Mouse (Mus musculus): Measurements from ENCODE around the gene Eef1akmt3. TPM values are rescaled to one million over a fixed set of nuclear protein-coding genes. Genes with fewer than 3 reads are reported as not detected.
"Not testable (repeated sequence)": the region's sequence is repeated elsewhere in the genome, so short reads cannot be mapped to it uniquely, and the experiment has no call there.

The Eef1akmt3 gene
- total and polyA plus RNA-seq, 3 experiments: 0.06 TPM; not detected in 2

DNA sequence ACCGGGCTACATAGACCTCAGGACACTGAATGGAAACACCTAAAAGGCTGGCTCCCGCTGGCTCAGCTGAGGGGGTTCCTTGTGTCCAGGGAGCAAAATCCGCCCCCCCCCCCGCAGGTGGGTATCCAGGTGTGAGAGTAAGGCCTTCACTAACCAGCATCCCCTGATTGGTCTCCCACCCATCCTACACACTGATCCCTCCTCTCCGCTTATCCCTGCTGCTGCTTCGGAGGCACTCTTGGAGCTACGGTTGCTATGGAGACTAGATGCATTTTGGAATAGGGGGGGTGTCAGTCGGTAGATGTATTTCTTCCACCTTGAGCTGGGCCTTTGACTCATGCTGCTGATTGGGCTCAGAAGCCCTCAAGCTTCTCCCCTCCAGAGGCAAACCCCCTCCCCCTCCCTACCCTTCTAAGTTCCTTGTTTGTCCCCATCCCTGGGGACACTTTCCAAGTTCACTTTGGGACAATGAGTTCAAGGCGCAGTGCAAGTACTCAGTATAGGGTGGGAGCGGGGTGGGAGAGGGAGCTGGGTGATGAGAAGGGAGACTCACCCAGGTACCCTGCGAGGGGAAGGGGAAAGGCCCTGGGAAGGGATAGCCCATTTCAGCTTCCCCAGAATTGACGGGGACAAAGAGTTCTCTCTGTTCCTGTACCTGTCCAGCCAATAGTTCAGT is 36.8 kb upstream of the Eef1akmt3 start:
- Histone ChIP-seq H3K9ac (ENCODE audit: low read depth, low read length) (0 out of 2 replicates have a peak overlapping the region, but pooled peaks have one; percentile 21), H3K27ac (peak overlapping the region; percentile 41; the same call in 1 of the 2 replicates), H3K27me3 (ENCODE audit: control insufficient read depth, insufficient read depth, low read length) (no peaks in the 10 kb centered on the region; the same call in 1 of the 2 replicates), H3K4me1 (ENCODE audit: control insufficient read depth, insufficient read depth, low read length) (no peaks in the 10 kb centered on the region), H3K4me3 (peak overlapping the region; percentile 53), H3K36me3 (ENCODE audit: control insufficient read depth, insufficient read depth, low read length) (no peaks in the 10 kb centered on the region), H3K79me2 (replicated peaks; ENCODE audit: control insufficient read depth, insufficient read depth, low read length) (no peaks in the 10 kb centered on the region)
- intact Hi-C loops (cut with DNase I): no loop called here
- DNase-seq: peak in 1 of 2 experiments; percentile 23
- 10% methylated on average over 12 of the region's 12 CpGs for WGBS
- TF ChIP-seq EP300 (IDR thresholded peaks at IDR 0.05; ENCODE audit: insufficient read depth, low read depth, low read length) (no peak), POLR2A (IDR thresholded peaks at IDR 0.05; ENCODE audit: insufficient read depth, low read depth, low read length) (no peak), CTCF (IDR thresholded peaks at IDR 0.05) (no peak)

DNA sequence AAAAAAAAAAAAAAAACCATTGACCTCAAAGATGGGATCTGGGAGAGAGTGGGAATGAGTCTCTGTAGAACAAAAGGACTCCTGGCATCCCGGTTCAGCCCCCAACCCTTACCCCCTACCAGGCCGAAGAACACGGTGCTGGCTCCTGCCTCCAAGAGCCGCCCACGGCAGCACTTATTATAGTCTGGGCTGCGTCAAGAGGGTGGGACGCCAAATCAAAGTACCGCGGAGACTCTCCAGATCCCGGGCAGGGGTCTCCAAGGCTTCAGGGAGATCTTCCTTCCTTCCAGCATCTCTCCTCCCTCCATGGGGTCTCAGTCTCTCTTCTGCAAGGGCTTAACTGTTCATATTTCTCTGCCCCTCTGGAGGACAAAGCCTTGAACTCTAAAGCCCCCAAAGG is 36.2 kb upstream of the Eef1akmt3 start:
- Histone ChIP-seq H3K79me2 (replicated peaks; ENCODE audit: control insufficient read depth, insufficient read depth, low read length) (no peaks in the 10 kb centered on the region), H3K27ac (no peak overlapping the region), H3K4me3 (no peak overlapping the region), H3K36me3 (ENCODE audit: control insufficient read depth, insufficient read depth, low read length) (no peaks in the 10 kb centered on the region), H3K4me1 (ENCODE audit: control insufficient read depth, insufficient read depth, low read length) (no peaks in the 10 kb centered on the region), H3K9ac (ENCODE audit: low read depth, low read length) (no peak overlapping the region), H3K27me3 (ENCODE audit: control insufficient read depth, insufficient read depth, low read length) (no peaks in the 10 kb centered on the region; the same call in 1 of the 2 replicates)
- no peak for DNase-seq
- intact Hi-C loops (cut with DNase I): no loop called here
- WGBS: 25% methylated on average over 10 of the region's 10 CpGs
- no peak for TF ChIP-seq POLR2A (IDR thresholded peaks at IDR 0.05; ENCODE audit: insufficient read depth, low read depth, low read length)
- TF ChIP-seq EP300 (IDR thresholded peaks at IDR 0.05; ENCODE audit: insufficient read depth, low read depth, low read length): no peak
- TF ChIP-seq CTCF (IDR thresholded peaks at IDR 0.05): no peak

DNA sequence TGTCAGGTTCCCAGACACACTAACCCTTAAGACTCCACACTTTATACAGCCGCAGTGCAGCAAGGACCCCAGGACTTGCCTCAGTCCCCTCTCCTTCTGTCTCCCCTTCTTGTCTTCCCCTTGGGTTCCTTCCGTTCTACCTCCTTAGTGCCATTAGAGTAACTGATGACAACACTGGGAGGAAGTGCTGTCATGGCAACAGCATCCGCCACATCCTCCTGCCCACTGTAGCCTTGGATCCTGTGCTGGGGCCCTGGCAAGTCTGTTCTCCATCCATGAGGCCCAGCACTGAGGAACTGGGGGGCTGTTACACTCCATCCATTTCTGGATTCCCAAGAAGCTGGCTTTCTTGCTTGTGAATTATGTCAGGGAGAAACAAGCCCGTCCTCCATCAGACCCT is 34.8 kb upstream of the Eef1akmt3 start:
- no peak for TF ChIP-seq EP300 (IDR thresholded peaks at IDR 0.05; ENCODE audit: insufficient read depth, low read depth, low read length)
- TF ChIP-seq POLR2A (IDR thresholded peaks at IDR 0.05; ENCODE audit: insufficient read depth, low read depth, low read length): no peak
- TF ChIP-seq CTCF (IDR thresholded peaks at IDR 0.05): no peak
- Histone ChIP-seq H3K9ac (ENCODE audit: low read depth, low read length) (no peak overlapping the region), H3K36me3 (ENCODE audit: control insufficient read depth, insufficient read depth, low read length) (no peaks in the 10 kb centered on the region), H3K27me3 (ENCODE audit: control insufficient read depth, insufficient read depth, low read length) (no peaks in the 10 kb centered on the region; the same call in 1 of the 2 replicates), H3K27ac (no peak overlapping the region), H3K4me3 (no peak overlapping the region), H3K4me1 (ENCODE audit: control insufficient read depth, insufficient read depth, low read length) (no peaks in the 10 kb centered on the region; the same call in 1 of the 2 replicates), H3K79me2 (replicated peaks; ENCODE audit: control insufficient read depth, insufficient read depth, low read length) (no peaks in the 10 kb centered on the region)
- peak; percentile 25 to 36 for DNase-seq
- intact Hi-C loops (cut with DNase I): no loop called here
- 28% methylated on average over 4 of the region's 4 CpGs for WGBS

DNA sequence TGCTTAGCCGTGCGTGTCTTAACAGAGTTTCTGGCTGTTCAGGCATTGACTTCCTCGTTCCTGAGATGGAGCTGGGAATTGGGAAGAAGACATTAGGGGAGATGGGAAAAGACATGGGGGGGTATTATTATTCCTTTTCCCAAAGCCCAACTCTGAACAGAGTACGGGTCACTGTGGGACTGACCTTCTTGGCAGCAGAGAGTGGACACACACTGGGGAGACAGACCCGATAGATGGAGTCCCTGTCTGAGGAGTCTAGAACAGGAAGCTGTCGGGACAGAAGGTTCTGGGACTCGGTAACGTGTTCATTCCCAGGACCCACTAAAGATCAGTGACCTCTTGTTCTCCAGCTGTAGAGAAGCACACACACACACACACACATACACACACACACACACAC is 34.3 kb upstream of the Eef1akmt3 start:
- DNase-seq: peak in 1 of 2 experiments; percentile 28
- no peak overlapping the region for H3K9ac ChIP-seq (ENCODE audit: low read depth, low read length)
- TF ChIP-seq EP300 (IDR thresholded peaks at IDR 0.05; ENCODE audit: insufficient read depth, low read depth, low read length) (no peak), POLR2A (IDR thresholded peaks at IDR 0.05; ENCODE audit: insufficient read depth, low read depth, low read length) (no peak), CTCF (IDR thresholded peaks at IDR 0.05) (no peak)
- 45% methylated on average over 8 of the region's 8 CpGs for WGBS
- H3K27ac ChIP-seq: no peak overlapping the region
- no peaks in the 10 kb centered on the region for H3K36me3 ChIP-seq (ENCODE audit: control insufficient read depth, insufficient read depth, low read length)
- no peaks in the 10 kb centered on the region for H3K79me2 ChIP-seq (replicated peaks; ENCODE audit: control insufficient read depth, insufficient read depth, low read length)
- H3K27me3 ChIP-seq (ENCODE audit: control insufficient read depth, insufficient read depth, low read length): no peaks in the 10 kb centered on the region; the same call in 1 of the 2 replicates
- intact Hi-C loops (cut with DNase I): no loop called here
- no peak overlapping the region for H3K4me3 ChIP-seq
- H3K4me1 ChIP-seq (ENCODE audit: control insufficient read depth, insufficient read depth, low read length): no peaks in the 10 kb centered on the region; the same call in 1 of the 2 replicates

DNA sequence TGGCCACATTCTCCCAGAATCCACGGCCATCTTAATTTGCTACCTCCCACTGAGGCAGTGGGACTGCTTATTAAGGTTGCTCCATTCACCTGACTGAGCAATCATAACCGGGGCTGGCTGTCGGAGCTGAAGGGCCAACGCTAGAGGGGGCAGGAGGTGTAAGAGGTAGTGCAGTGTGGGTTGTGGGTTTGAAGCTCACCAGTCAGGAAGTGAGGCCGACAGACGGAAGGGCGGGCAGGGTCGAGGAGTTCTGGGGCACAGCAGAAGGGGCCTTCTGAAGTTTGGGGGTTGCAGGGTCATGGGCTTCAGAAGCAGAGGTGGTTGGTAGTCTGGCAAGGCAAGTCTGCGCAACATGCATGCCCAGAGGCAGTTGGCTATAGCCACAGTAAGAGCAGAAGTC is 33.8 kb upstream of the Eef1akmt3 start, which contains the start of gene Agap2:
Gene Agap2, plus strand, starts transcription at position 205 of the 400 bp plus-strand sequence.
- DNase-seq: peak in 1 of 2 experiments; percentile 46
- H3K4me3 ChIP-seq: no peak within 1 kb of the TSS
- H3K36me3 ChIP-seq (ENCODE audit: control insufficient read depth, insufficient read depth, low read length): no peaks in the 10 kb centered on the region
- H3K79me2 ChIP-seq (replicated peaks; ENCODE audit: control insufficient read depth, insufficient read depth, low read length): no peaks in the 10 kb centered on the region
- H3K27me3 ChIP-seq (ENCODE audit: control insufficient read depth, insufficient read depth, low read length): no peaks in the 10 kb centered on the region; the same call in 1 of the 2 replicates
- 50% methylated on average over 9 of the region's 9 CpGs for WGBS
- TF ChIP-seq POLR2A (IDR thresholded peaks at IDR 0.05; ENCODE audit: insufficient read depth, low read depth, low read length) (no peak), EP300 (IDR thresholded peaks at IDR 0.05; ENCODE audit: insufficient read depth, low read depth, low read length) (no peak), CTCF (IDR thresholded peaks at IDR 0.05) (no peak)
- intact Hi-C loops (cut with DNase I): no loop called here
- H3K4me1 ChIP-seq (ENCODE audit: control insufficient read depth, insufficient read depth, low read length): no peaks in the 10 kb centered on the region; the same call in 1 of the 2 replicates
- H3K9ac ChIP-seq (ENCODE audit: low read depth, low read length): no peak within 1 kb of the TSS
- no peak within 1 kb of the TSS for H3K27ac ChIP-seq

DNA sequence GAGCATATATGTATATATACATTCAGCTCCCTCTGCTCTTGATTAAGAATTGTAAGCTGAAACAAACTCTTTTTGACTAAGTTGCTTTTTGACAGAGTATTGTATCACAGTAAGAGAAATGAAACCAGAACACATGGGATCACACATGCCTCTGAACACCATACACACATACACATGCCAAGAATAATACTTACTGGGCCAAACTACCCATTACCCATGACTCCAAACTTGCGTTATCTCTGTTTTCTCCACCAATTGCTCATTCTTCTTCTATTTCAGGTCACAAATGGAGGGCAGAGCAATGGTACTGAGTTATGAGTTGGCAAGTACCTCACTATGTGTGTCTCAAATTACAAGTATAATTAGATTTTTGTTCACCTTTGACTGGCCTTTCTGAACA is 32.7 kb upstream of the Eef1akmt3 start:
- intact Hi-C loops (cut with DNase I): no loop called here
- Histone ChIP-seq H3K9ac (ENCODE audit: low read depth, low read length) (no peak overlapping the region), H3K36me3 (ENCODE audit: control insufficient read depth, insufficient read depth, low read length) (no peaks in the 10 kb centered on the region), H3K4me3 (no peak overlapping the region), H3K27me3 (ENCODE audit: control insufficient read depth, insufficient read depth, low read length) (no peaks in the 10 kb centered on the region; the same call in 1 of the 2 replicates), H3K79me2 (replicated peaks; ENCODE audit: control insufficient read depth, insufficient read depth, low read length) (no peaks in the 10 kb centered on the region), H3K4me1 (ENCODE audit: control insufficient read depth, insufficient read depth, low read length) (peaks cover 4% of the 10 kb centered on the region), H3K27ac (no peak overlapping the region)
- WGBS: 81% methylated on average over 1 of the region's 1 CpGs
- TF ChIP-seq CTCF (IDR thresholded peaks at IDR 0.05) (no peak), EP300 (IDR thresholded peaks at IDR 0.05; ENCODE audit: insufficient read depth, low read depth, low read length) (no peak), POLR2A (IDR thresholded peaks at IDR 0.05; ENCODE audit: insufficient read depth, low read depth, low read length) (no peak)
- DNase-seq: no peak

DNA sequence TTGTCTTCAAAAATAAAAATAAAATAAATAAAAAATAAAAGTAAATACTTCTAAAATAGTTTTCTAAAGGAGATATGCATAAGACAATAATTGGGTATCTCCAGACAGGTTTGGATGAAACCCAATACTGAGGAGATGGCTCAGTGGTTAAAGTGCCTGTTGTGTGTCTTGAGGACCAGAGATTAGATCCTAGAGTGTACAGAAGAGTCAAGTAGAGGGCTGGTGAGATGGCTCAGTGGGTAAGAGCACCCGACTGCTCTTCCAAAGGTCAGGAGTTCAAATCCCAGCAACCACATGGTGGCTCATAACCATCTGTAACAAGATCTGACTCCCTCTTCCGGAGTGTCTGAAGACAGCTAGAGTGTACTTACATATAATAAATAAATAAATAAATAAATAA is 31.7 kb upstream of the Eef1akmt3 start:
- H3K27ac ChIP-seq; H3K36me3 ChIP-seq (ENCODE audit: control insufficient read depth, insufficient read depth, low read length); H3K27me3 ChIP-seq (ENCODE audit: control insufficient read depth, insufficient read depth, low read length); H3K79me2 ChIP-seq (replicated peaks; ENCODE audit: control insufficient read depth, insufficient read depth, low read length); H3K4me3 ChIP-seq; H3K4me1 ChIP-seq (ENCODE audit: control insufficient read depth, insufficient read depth, low read length); DNase-seq; intact Hi-C loops (cut with DNase I); H3K9ac ChIP-seq (ENCODE audit: low read depth, low read length): not testable (repeated sequence)
- WGBS: 71% methylated on average over 2 of the region's 2 CpGs
